Mouse (Mus musculus) forebrain, embryonic 16.5 days (tissue): Measurements from ENCODE around the gene Grm2. TPM values are rescaled to one million over a fixed set of nuclear protein-coding genes. Genes with fewer than 3 reads are reported as not detected.
"Not testable (repeated sequence)": the region's sequence is repeated elsewhere in the genome, so short reads cannot be mapped to it uniquely, and the experiment has no call there.

Source experiments
- ATAC-seq: fragments of 200-750 bp; cut with Nextera tagmentation; 2 replicates; pipeline ENCODE4 v1.8.0; 2017; ENCODE audit warnings: mild to moderate bottlenecking, moderate library complexity
- H3K27ac ChIP-seq: fragments of 300-500 bp; sonication (generic); 2 replicates; pipeline ENCODE4 v1.5.1; 2014; ENCODE audit warnings: low read length, control low read depth
- H3K27me3 ChIP-seq: fragments of 300-500 bp; sonication (generic); replicated peaks from 2 replicates; pipeline ENCODE4 v1.6.1; 2014; ENCODE audit warnings: low read length; ENCODE audit not compliant: control insufficient read depth, insufficient read depth
- H3K36me3 ChIP-seq: fragments of 300-500 bp; sonication (generic); 2 replicates; pipeline ENCODE4 v1.6.1; 2014; ENCODE audit not compliant: control insufficient read depth, insufficient read depth
- H3K4me1 ChIP-seq: fragments of 300-500 bp; sonication (generic); replicated peaks from 2 replicates; pipeline ENCODE4 v1.6.1; 2014; ENCODE audit warnings: low read length; ENCODE audit not compliant: control insufficient read depth, insufficient read depth
- H3K4me2 ChIP-seq: fragments of 300-500 bp; sonication (generic); 2 replicates; pipeline ENCODE4 v1.6.1; 2014; ENCODE audit warnings: mild to moderate bottlenecking, low read length, control low read depth
- H3K4me3 ChIP-seq: fragments of 300-500 bp; sonication (generic); replicated peaks from 2 replicates; pipeline ENCODE4 v1.5.1; 2014; ENCODE audit warnings: mild to moderate bottlenecking, low read length, control low read depth
- H3K9ac ChIP-seq: fragments of 300-500 bp; sonication (generic); replicated peaks from 2 replicates; pipeline ENCODE4 v1.6.1; 2014; ENCODE audit warnings: low read depth, low read length, control low read depth
- H3K9me3 ChIP-seq: fragments of 300-500 bp; sonication (generic); 2 replicates; pipeline ENCODE4 v1.6.1; 2016; ENCODE audit warnings: low read length; ENCODE audit not compliant: control insufficient read depth
- WGBS: fragments of 180-500 bp; shearing (Covaris S2); extraction: QIAGEN DNeasy Blood & Tissue Kit; methylation state at CpG from one replicate; pipeline ENCODE4 v1.1.7; 2014; 5-methylcytosine and 5-hydroxymethylcytosine counted together
- polyA plus RNA-seq: library from polyadenylated mRNA; unstranded; fragments of >200 nt; fragmentation: Nextera tagmentation; extraction: Ambion mirVana; gene quantifications from 2 replicates; pipeline ENCODE4 v1.2.1, GENCODE M21; 2015

Gene Grm2
- polyA plus RNA-seq, 1 experiment from 2014 or later = 14.1 TPM

DNA sequence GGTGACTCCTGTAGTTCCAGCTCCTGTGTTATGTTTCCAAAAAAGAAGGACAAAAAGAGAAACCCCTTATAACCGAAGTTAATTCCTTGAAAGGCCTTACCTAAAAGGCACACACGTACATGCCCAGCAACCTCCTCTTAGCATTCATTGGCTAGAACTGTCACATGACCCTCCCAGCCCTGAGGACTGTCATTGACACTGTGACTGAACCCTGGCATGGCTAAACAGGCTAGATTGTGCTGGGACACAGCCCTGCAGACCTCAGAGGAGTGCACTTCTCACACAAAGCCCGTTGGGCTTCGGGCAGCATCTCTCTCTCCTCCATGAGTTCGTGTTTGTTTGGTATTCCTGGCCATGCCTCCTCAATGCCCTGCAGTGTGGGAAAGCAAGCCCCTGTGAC is 23.7 kb downstream of the Grm2 start:
- no peaks in the 10 kb centered on the region for H3K36me3 ChIP-seq
- no peaks in the 10 kb centered on the region for H3K27me3 ChIP-seq
- ATAC-seq = no peak
- 62% methylated on average over 5 of the region's 5 CpGs for WGBS
- no peak overlapping the region for H3K9ac ChIP-seq
- no peaks in the 10 kb centered on the region for H3K9me3 ChIP-seq
- no peaks in the 10 kb centered on the region for H3K4me1 ChIP-seq
- H3K27ac ChIP-seq = no peak overlapping the region
- no peak overlapping the region for H3K4me2 ChIP-seq
- H3K4me3 ChIP-seq = no peak overlapping the region

DNA sequence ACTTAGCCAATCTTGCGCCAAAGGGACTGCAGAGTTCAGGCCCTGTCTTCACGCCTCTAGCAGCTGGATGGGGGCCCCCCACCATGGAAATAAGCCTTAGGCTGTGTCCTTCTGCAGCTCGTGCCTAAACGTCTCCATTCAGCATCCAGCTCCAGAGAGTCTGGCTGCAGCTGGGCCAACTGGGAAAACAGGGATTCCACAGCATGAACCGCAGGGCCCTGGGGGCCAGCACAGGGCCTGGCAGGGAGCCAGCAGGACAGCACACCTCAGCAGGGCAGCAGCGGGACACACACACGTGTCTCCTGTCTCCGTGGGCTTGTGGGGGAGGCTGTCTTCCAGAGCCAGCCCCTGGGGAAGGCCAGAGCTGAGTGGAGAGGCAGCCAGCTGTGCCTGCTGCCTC is 28.1 kb downstream of the Grm2 start:
- not testable (repeated sequence) for H3K27ac ChIP-seq, H3K4me2 ChIP-seq, H3K27me3 ChIP-seq, H3K9me3 ChIP-seq, ATAC-seq, H3K4me3 ChIP-seq, H3K9ac ChIP-seq, H3K4me1 ChIP-seq, H3K36me3 ChIP-seq
- WGBS = 20% methylated on average over 8 of the region's 8 CpGs

DNA sequence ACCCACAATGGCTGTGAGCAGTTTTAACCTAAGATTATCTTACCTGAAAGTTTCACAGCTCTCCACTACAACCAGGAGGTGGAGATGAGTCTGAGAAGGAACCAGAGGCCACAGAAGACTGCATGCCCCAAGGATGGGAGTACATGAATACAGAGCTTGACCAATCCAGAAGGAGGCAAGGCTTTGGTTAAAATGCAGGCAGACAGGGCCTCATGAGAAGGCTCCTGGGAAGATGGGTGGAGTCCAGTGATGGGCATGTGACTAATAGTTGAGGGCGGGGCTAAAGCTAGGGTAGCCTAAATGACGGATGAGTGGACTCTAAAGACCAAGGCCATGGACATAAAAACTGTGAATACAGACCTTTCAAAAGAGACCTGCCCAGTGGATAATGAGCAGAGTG is 29.6 kb downstream of the Grm2 start, which contains the start of gene Iqcf6:
Gene Iqcf6 (plus strand): TSS at position 301 of the 400 bp plus-strand sequence.
- WGBS = 69% methylated on average over 2 of the region's 2 CpGs
- ATAC-seq = no peak
- H3K4me3 ChIP-seq = no peak within 1 kb of the TSS
- no peak within 1 kb of the TSS for H3K9ac ChIP-seq
- H3K36me3 ChIP-seq = no peaks in the 10 kb centered on the region
- no peaks in the 10 kb centered on the region for H3K27me3 ChIP-seq
- H3K4me2 ChIP-seq = no peak within 1 kb of the TSS
- H3K4me1 ChIP-seq = no peaks in the 10 kb centered on the region
- no peaks in the 10 kb centered on the region for H3K9me3 ChIP-seq
- no peak within 1 kb of the TSS for H3K27ac ChIP-seq

DNA sequence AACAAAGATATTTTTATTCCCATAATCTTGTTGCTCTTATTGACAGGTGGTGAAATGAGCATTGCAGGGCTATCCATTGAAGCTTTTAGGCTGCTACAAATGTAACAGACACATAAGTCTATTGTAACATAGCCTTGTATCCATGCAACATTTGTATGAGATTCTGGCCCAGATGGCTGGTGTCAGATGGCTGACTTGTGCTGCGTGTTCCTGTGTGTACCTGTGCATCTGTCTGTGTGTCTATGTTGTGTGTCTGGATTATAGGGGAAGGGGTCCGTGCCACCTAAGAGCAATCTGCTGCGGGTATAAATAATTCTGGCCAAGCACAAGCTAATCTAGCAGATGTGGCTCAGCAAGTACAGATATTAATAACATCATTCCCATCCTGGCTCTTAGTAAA is 38.4 kb downstream of the Grm2 start:
- Histone ChIP-seq H3K4me3 (no peak overlapping the region), H3K27ac (no peak overlapping the region), H3K9ac (no peak overlapping the region), H3K36me3 (no peaks in the 10 kb centered on the region), H3K4me1 (no peaks in the 10 kb centered on the region), H3K4me2 (no peak overlapping the region), H3K9me3 (peaks cover 2% of the 10 kb centered on the region), H3K27me3 (no peaks in the 10 kb centered on the region)
- no peak for ATAC-seq
- WGBS = 75% methylated on average over 3 of the region's 3 CpGs

GRCm38 (mm10) chr9:106616306-106616705 is 39.6 kb downstream of the Grm2 start:
- H3K4me3 ChIP-seq = no peak overlapping the region
- no peaks in the 10 kb centered on the region for H3K4me1 ChIP-seq
- WGBS = 86% methylated on average over 9 of the region's 9 CpGs
- no peak for ATAC-seq
- no peaks in the 10 kb centered on the region for H3K36me3 ChIP-seq
- H3K9me3 ChIP-seq = peaks cover 2% of the 10 kb centered on the region
- no peaks in the 10 kb centered on the region for H3K27me3 ChIP-seq
- no peak overlapping the region for H3K27ac ChIP-seq
- H3K9ac ChIP-seq = no peak overlapping the region
- no peak overlapping the region for H3K4me2 ChIP-seq

GRCm38 (mm10) chr9:106614616-106615015 is 41.3 kb downstream of the Grm2 start:
- Histone ChIP-seq H3K9me3 (peaks cover 2% of the 10 kb centered on the region; the same call in 1 of the 2 replicates), H3K4me3 (no peak overlapping the region), H3K9ac (no peak overlapping the region), H3K27me3 (no peaks in the 10 kb centered on the region), H3K27ac (no peak overlapping the region), H3K4me1 (no peaks in the 10 kb centered on the region), H3K36me3 (no peaks in the 10 kb centered on the region), H3K4me2 (no peak overlapping the region)
- no peak for ATAC-seq
- WGBS = 37% methylated on average over 3 of the region's 3 CpGs

- no peaks in the 10 kb centered on the region for H3K4me1 ChIP-seq
- H3K9me3 ChIP-seq = no peaks in the 10 kb centered on the region
- no peaks in the 10 kb centered on the region for H3K27me3 ChIP-seq
- H3K4me3 ChIP-seq = no peak overlapping the region
- no peak overlapping the region for H3K4me2 ChIP-seq
- H3K36me3 ChIP-seq = no peaks in the 10 kb centered on the region
- no peak for ATAC-seq
- no peak overlapping the region for H3K27ac ChIP-seq
- 69% methylated on average over 2 of the region's 2 CpGs for WGBS
- no peak overlapping the region for H3K9ac ChIP-seq
Measured at GRCm38 (mm10) chr9:106613951-106614350, 41.9 kb downstream of the Grm2 start.

DNA sequence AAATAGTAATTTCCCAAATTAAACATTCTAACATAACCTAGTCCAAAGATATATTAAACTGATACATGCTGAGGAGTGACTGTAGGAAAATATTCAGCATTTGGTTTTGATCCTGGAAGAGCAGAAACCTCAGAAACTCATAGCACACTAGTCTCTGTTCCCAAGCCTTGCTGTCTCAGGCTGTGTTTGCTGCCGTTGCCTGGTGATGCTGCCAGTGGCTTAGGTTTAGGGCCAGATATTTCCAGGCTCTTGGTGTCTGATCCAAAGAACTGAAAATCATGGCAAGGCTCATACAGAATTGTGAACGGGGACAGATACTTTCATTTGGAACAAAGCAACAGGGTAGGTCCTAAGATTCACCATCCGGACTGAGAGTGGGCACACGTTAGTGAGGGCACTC is 45.2 kb downstream of the Grm2 start:
- no peak overlapping the region for H3K27ac ChIP-seq
- H3K9ac ChIP-seq = no peak overlapping the region
- WGBS = 72% methylated on average over 4 of the region's 4 CpGs
- H3K4me2 ChIP-seq = no peak overlapping the region
- no peaks in the 10 kb centered on the region for H3K9me3 ChIP-seq
- H3K4me3 ChIP-seq = no peak overlapping the region
- ATAC-seq = no peak
- H3K36me3 ChIP-seq = no peaks in the 10 kb centered on the region
- no peaks in the 10 kb centered on the region for H3K27me3 ChIP-seq
- H3K4me1 ChIP-seq = no peaks in the 10 kb centered on the region

DNA sequence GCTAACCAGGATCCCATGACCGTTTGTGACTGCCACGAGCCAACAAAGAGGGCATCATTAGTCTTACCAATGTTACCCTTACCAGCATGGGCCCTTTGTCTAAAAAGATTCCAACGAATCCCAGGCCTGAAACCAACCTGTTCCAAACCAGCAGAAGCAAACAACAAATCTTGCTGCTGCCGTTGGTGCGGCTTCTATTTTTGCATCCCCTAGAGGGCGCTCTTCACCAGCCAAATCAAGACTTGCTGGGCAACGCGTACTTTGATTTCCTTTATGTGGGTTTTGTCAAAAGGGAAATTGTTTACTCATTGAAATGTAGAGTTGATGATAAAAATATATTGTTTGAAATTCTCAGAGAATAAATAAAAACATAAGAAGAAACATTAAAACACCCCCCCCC is 55.3 kb downstream of the Grm2 start:
- no peak overlapping the region for H3K4me2 ChIP-seq
- H3K4me1 ChIP-seq = no peaks in the 10 kb centered on the region
- H3K27me3 ChIP-seq = no peaks in the 10 kb centered on the region
- no peaks in the 10 kb centered on the region for H3K9me3 ChIP-seq
- H3K36me3 ChIP-seq = no peaks in the 10 kb centered on the region
- H3K4me3 ChIP-seq = no peak overlapping the region
- 20% methylated on average over 8 of the region's 8 CpGs for WGBS
- no peak overlapping the region for H3K9ac ChIP-seq
- no peak overlapping the region for H3K27ac ChIP-seq
- no peak for ATAC-seq

DNA sequence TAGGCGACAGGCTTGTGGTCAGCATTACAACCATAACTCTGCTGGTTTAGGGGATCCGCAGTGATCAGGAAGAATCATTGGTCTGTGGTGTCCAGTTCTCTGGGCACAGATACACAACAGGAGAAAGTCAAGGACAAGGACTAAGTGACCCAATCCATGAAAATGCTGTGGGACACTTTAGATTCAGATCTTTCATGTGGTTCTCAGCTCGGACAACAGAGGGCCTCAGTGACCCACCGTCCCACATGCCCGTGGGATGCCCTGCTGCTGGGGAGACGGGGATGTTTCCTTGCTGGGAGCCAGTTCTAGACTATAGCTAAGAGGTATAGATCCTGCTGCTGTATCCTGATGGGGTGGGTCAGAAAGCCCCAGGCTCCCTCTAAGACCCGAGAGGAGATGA is 57.4 kb downstream of the Grm2 start:
- Histone ChIP-seq H3K4me1 (no peaks in the 10 kb centered on the region), H3K4me3 (no peak overlapping the region), H3K27me3 (no peaks in the 10 kb centered on the region), H3K9ac (no peak overlapping the region), H3K9me3 (no peaks in the 10 kb centered on the region), H3K36me3 (no peaks in the 10 kb centered on the region), H3K27ac (no peak overlapping the region), H3K4me2 (no peak overlapping the region)
- 46% methylated on average over 7 of the region's 7 CpGs for WGBS
- ATAC-seq = no peak
